Mouse (Mus musculus) forebrain, embryonic 11.5 days (tissue): ENCODE measurements around the gene Arid3a. TPM values are rescaled to one million over a fixed set of nuclear protein-coding genes. Genes with fewer than 3 reads are reported as not detected.

Experiments used
- ATAC-seq: fragments of 200-750 bp; cut with Nextera tagmentation; replicated peaks from 2 replicates; pipeline ENCODE4 v1.8.0; 2017; ENCODE audit warnings: moderate TSS enrichment; ENCODE audit not compliant: low FRiP score
- DNase-seq: peaks from one replicate; pipeline ENCODE4 v3.0.0-alpha.2; 2017; ENCODE audit warnings: low spot score
- H3K27ac ChIP-seq: fragments of 300-500 bp; sonication (generic); 2 replicates; pipeline ENCODE4 v1.5.1; 2014; ENCODE audit warnings: low read depth, low read length
- H3K27me3 ChIP-seq: fragments of 300-500 bp; sonication (generic); 2 replicates; pipeline ENCODE4 v1.6.1; 2014; ENCODE audit warnings: mild to moderate bottlenecking, low read length, mixed read lengths; ENCODE audit not compliant: control insufficient read depth, insufficient read depth
- H3K36me3 ChIP-seq: fragments of 300-500 bp; sonication (generic); 2 replicates; pipeline ENCODE4 v1.6.1; 2014; ENCODE audit warnings: mild to moderate bottlenecking, low read length, moderate library complexity, mixed read lengths; ENCODE audit not compliant: control insufficient read depth, insufficient read depth
- H3K4me1 ChIP-seq: fragments of 300-500 bp; sonication (generic); replicated peaks from 2 replicates; pipeline ENCODE4 v1.6.1; 2014; ENCODE audit warnings: low read length, mixed read lengths; ENCODE audit not compliant: control insufficient read depth, insufficient read depth
- H3K4me2 ChIP-seq: fragments of 300-500 bp; sonication (generic); 2 replicates; pipeline ENCODE4 v1.6.1; 2014; ENCODE audit warnings: low read depth, mild to moderate bottlenecking, low read length, moderate library complexity, mixed read lengths; ENCODE audit not compliant: severe bottlenecking
- H3K4me3 ChIP-seq: fragments of 300-500 bp; sonication (generic); 2 replicates; pipeline ENCODE4 v1.5.1; 2014; ENCODE audit warnings: low read depth, low read length
- H3K9ac ChIP-seq: fragments of 300-500 bp; sonication (generic); 2 replicates; pipeline ENCODE4 v1.6.1; 2014; ENCODE audit warnings: low read length
- H3K9me3 ChIP-seq: fragments of 300-500 bp; sonication (generic); 2 replicates; pipeline ENCODE4 v1.6.1; 2016; ENCODE audit warnings: low read length, mixed read lengths; ENCODE audit not compliant: control insufficient read depth
- WGBS: fragments of 180-500 bp; shearing (Covaris S2); extraction: QIAGEN DNeasy Blood & Tissue Kit; methylation state at CpG from one replicate; pipeline ENCODE4 v1.1.7; 2014; 5-methylcytosine and 5-hydroxymethylcytosine counted together
- polyA plus RNA-seq: library from polyadenylated mRNA; unstranded; fragments of >200 nt; fragmentation: Nextera tagmentation; extraction: Ambion mirVana; gene quantifications from 2 replicates; pipeline ENCODE4 v1.2.1, GENCODE M21; 2014

The Arid3a gene
- polyA plus RNA-seq, 1 experiment from 2014 or later = 6.6 TPM

DNA sequence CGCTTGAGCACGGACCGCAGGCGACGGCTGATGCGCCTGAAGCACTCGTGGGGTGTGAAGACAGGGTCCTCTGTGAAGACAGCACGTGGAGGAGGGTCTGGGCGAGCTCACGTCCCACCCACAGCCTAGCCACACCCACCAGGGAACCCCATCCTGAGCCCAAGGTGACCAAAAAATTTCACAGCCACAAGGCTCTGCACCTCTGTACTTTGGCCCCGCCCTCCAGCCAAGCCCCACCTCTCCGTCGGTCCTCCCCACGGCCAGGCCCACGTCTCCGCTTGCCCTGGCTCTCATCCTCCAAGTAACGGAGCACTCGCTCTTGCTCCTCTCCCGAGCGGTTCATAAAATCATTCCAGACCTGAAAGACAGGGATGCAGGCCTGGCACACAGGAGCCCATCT, 14.4 kb upstream of the Arid3a start:
- DNase-seq (no peak), ATAC-seq (no peak)
- Histone ChIP-seq H3K27ac (no peak overlapping the region), H3K4me3 (no peak overlapping the region), H3K9me3 (no peaks in the 10 kb centered on the region), H3K27me3 (peaks cover 3% of the 10 kb centered on the region), H3K36me3 (no peaks in the 10 kb centered on the region), H3K4me1 (peaks cover 11% of the 10 kb centered on the region), H3K9ac (no peak overlapping the region), H3K4me2 (no peak overlapping the region)
- WGBS = 66% methylated on average over 20 of the region's 20 CpGs

DNA sequence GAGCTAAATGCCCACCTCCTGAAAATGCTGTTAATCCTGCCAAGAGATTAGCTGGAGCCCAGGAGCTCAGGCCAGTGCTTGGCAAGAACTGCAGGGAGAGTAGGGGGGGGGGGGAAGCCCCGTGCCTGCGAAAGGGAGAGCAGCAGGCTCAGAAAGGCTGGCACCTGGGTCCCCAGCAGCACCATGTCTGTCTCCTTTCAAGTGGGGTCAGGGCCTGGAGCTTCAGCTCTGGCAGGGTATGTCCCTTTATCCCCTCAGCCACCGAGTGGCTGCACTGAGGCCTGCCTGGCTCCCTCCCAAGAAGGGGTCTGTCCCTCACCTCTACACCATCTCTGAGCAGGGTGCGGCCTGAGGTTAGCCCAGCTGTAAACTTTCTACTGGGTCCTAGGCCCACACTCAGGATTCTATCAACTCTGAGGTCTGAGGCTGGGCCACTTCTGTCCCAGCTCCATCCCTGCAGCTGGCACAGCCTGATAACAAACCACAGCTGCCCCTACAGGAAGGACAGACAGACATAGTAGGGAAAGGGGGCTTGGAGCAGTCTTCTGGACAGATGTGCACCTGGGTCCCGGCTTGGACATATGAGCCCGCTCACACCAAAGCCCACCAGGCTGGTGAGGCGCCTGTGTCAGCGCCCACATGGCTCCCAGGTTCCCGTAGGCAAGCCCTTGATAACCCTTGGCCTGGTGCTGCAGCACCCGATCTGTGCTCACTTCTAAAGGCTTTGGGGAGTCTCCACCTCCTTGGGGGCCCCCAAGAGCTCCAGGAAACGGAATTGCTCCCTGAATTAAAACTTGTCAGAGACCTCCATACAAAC, 12.5 kb upstream of the Arid3a start:
- no peaks in the 10 kb centered on the region for H3K36me3 ChIP-seq
- no peak overlapping the region for H3K4me3 ChIP-seq
- no peak overlapping the region for H3K9ac ChIP-seq
- no peak overlapping the region for H3K27ac ChIP-seq
- H3K9me3 ChIP-seq = no peaks in the 10 kb centered on the region
- no peak overlapping the region for H3K4me2 ChIP-seq
- peaks cover 13% of the 10 kb centered on the region for H3K4me1 ChIP-seq
- DNase-seq (no peak), ATAC-seq (no peak)
- WGBS = 67% methylated on average over 9 of the region's 11 CpGs
- peaks cover 22% of the 10 kb centered on the region for H3K27me3 ChIP-seq

DNA sequence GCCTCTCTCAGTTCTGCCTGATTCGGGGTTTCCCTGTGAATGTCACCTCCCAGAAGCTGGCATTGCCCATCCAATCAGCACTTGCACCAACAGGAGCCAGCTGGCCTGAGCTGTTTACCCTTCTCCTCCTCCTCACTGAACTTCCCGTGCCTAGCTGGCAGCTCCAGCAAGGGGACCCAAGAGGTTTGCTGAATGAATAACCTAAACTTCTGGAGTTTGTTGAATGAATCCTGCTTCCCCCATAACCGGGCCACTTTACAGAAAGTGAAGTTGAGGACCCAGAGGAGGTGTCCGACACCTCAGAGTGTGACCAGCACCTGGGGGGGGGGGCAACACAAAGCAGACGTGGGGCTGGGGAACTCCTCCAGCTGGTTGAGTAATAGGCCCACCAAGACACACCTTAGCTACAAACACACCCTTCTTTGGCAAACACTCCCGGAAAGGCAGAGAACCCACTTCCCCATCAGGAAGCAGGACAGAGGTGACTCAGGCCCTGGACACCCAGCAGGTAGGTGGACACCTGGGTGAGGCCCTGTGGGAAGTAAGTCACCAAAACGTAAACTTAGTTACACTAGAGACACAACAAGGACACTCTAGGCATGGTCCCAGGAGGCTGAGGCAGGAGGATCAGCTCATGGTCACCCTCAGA, 11.8 kb upstream of the Arid3a start:
- no peaks in the 10 kb centered on the region for H3K9me3 ChIP-seq
- no peak overlapping the region for H3K27ac ChIP-seq
- H3K36me3 ChIP-seq = no peaks in the 10 kb centered on the region
- DNase-seq = no peak
- H3K9ac ChIP-seq = peak overlapping the region; percentile 20; the same call in 1 of the 2 replicates
- WGBS = 76% methylated on average over 7 of the region's 7 CpGs
- H3K27me3 ChIP-seq = peaks cover 29% of the 10 kb centered on the region
- peaks cover 15% of the 10 kb centered on the region for H3K4me1 ChIP-seq
- no peak overlapping the region for H3K4me2 ChIP-seq
- no peak for ATAC-seq
- no peak overlapping the region for H3K4me3 ChIP-seq

DNA sequence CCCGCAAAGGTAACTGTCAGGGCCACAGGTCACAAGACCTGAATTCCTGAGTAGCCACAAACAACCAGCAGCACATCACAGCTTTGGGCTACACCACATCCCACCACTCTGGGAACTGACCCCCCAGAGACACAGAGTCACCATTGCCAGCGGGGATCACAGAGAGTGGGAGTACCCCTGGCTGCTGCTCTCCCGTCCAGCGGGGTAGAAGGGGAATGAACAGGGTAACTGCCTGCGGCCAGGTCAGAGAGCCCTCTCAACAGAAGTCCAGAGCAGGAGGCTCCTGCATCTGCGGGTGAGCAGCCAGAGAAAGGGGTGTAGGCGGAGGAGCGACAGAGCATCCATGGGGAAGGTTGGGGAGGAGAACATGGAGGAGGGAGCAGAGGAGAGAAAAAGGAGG, 10.8 kb upstream of the Arid3a start:
- peak overlapping the region; percentile 83 for H3K4me2 ChIP-seq
- no peaks in the 10 kb centered on the region for H3K9me3 ChIP-seq
- H3K9ac ChIP-seq = peak overlapping the region; percentile 94
- H3K27ac ChIP-seq = no peak overlapping the region; the same call in 1 of the 2 replicates
- ATAC-seq (no peak), DNase-seq (no peak)
- H3K27me3 ChIP-seq = peaks cover 40% of the 10 kb centered on the region
- no peaks in the 10 kb centered on the region for H3K36me3 ChIP-seq
- H3K4me3 ChIP-seq = peak overlapping the region; percentile 81
- WGBS = 7% methylated on average over 8 of the region's 8 CpGs
- H3K4me1 ChIP-seq = peaks cover 21% of the 10 kb centered on the region

DNA sequence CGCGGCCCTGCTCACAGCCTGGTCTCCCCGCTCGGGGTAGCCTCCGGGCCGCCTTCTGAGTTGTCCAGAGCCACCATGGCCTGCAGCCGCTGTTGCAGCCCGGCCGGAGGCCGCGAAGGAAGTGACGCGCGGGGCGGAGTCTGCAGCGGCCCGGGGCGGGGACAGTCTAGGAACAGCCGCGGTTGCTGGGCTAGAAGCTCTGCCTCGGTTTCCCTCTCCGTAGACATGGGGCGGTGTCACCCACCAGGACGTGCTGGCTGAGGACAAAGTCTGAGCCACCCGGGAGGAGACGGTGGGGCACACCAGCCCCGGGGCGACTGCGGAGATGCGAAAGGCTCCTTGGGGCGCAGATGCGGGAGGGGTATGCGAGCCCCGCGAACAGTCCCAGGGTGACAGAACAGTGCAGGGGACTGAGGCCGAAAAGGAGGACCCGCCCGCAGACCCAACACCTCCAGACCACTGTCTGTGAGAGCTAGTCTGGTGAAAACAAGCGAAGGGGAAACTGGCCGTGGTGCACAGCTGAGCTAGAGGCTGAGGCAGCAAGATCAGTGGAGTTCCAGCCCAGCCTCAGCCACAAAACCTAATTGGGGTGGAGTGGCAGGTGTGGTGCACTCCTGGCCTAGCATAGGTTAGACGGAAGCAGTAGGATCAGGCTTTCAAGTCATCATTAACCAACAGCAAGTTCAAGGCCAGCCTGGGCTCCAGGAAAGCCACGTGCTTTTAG, 9.9 kb upstream of the Arid3a start, which contains the start of gene Kiss1r:
Gene Kiss1r (plus strand): TSS at position 164 of the 724 bp plus-strand sequence.
- Histone ChIP-seq H3K9ac (peak within 1 kb of the TSS; percentile 94), H3K27me3 (peaks cover 48% of the 10 kb centered on the region), H3K4me2 (peak within 1 kb of the TSS; percentile 83), H3K4me1 (peaks cover 21% of the 10 kb centered on the region), H3K27ac (no peak within 1 kb of the TSS; the same call in 1 of the 2 replicates), H3K36me3 (no peaks in the 10 kb centered on the region), H3K4me3 (peak within 1 kb of the TSS; percentile 81), H3K9me3 (no peaks in the 10 kb centered on the region)
- DNase-seq (peak; percentile 90), ATAC-seq (peak; percentile 87)
- WGBS = 2% methylated on average over 42 of the region's 42 CpGs

DNA sequence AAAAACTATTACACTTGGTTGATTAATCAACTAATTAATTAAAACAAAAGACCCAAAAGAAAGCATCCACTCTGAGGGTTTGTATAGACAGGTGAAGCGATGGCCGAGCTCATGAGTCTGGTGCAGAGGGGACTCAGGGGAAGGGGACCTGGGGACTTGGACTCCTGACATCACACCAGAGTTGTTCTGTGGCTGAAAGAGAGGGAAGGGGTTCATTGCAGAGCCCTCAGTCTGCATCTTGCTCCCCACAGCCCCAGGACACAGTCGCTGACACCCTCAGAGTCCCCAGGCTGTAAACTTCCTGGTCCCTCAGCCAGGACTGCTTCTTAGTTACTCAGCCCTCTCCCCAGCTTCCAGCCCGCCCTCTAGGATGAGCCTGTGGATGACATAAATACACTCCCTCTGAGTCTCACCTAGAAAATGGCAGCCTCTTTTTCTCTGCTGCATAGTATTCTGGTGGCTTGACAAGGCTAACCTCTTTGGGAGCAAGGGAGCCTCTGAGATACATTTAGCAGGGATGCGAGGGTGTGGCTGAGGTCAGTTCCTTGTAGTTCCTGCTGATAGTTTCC, 9.2 kb upstream of the Arid3a start:
- H3K27ac ChIP-seq = no peak overlapping the region
- no peak for ATAC-seq
- H3K36me3 ChIP-seq = no peaks in the 10 kb centered on the region
- H3K4me1 ChIP-seq = peaks cover 21% of the 10 kb centered on the region
- peaks cover 55% of the 10 kb centered on the region for H3K27me3 ChIP-seq
- no peak overlapping the region for H3K4me3 ChIP-seq
- no peaks in the 10 kb centered on the region for H3K9me3 ChIP-seq
- WGBS = 63% methylated on average over 5 of the region's 5 CpGs
- no peak overlapping the region for H3K9ac ChIP-seq
- H3K4me2 ChIP-seq = no peak overlapping the region; the same call in 1 of the 2 replicates
- no peak for DNase-seq

DNA sequence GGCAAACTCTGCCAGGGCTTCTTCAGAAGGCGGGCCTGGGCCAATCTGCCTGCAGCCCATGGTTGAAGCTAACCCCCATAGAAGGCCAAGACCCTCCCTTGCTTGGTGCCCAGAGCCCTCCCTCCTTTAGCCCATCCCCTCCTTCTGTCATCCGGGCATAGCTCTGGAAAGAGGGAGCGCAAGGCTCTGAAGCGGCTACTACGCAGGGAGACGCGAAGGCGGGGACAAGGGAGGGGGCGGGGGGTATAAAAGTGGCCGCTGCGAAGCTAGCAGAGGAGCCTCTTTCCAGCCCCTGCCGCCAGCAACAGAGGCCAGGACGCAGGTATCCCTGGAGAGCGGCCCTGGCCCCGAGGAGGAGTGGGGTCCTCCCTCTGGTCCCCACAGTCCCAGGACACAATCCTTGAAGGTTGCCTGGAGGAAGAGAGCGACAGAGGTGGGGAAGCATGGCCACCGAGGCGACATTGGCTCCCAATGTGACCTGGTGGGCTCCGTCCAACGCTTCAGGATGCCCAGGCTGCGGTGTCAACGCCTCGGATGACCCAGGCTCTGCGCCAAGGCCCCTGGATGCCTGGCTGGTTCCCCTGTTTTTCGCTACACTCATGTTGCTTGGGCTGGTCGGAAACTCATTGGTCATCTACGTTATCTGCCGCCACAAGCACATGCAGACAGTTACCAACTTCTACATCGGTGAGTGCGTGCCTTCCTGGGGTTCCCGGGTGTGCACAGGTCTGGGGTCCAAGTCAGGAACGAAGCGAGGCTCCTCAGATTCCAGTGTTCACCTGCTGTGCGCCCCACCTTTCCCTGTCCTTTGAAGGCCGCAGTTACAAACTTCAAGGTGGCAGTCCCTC, 8.4 kb upstream of the Arid3a start:
- no peak overlapping the region for H3K4me2 ChIP-seq

More for the DNA sequence above, 8.4 kb upstream of the Arid3a start:
- ATAC-seq (no peak), DNase-seq (no peak)
- 3% methylated on average over 34 of the region's 35 CpGs for WGBS
- Histone ChIP-seq H3K4me3 (no peak overlapping the region), H3K27ac (no peak overlapping the region), H3K9ac (no peak overlapping the region), H3K36me3 (no peaks in the 10 kb centered on the region), H3K9me3 (no peaks in the 10 kb centered on the region), H3K4me1 (peaks cover 21% of the 10 kb centered on the region), H3K27me3 (peaks cover 63% of the 10 kb centered on the region)
